Mouse (Mus musculus) lung, postnatal 0 days (tissue): ENCODE results near the gene Tex14.

ENCODE experiments used
- CTCF ChIP-seq: IDR thresholded peaks from 2 replicates; pipeline ENCODE4 v1.5.1; 2016; ENCODE audit warnings: antibody characterized with exemption, mild to moderate bottlenecking
- EP300 ChIP-seq: IDR thresholded peaks from 2 replicates; pipeline ENCODE4 v1.6.1; 2016; ENCODE audit warnings: antibody characterized with exemption, mild to moderate bottlenecking, control low read depth

DNA sequence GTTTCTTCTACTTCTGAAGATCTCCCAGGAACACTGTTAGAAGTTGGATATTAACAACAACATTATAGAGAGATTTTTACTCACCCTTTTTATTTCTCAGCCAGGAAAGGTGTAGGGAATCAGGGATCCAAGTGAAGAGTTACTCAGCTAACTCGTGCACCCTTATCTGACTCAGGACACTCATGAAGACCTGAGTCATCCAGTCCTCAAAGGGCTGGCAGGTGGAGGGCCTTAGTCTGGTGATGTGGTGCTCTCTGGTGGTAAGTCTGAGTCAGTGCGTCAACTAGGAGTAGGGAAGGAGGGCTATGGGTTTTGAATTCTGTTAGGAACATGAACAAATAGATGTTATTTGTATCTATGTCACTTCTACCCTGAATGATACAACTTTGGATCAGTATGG is 114.4 kb downstream of the Tex14 start:
- TF ChIP-seq CTCF (peak; percentile 90), EP300 (peak; percentile 68)
